Mouse (Mus musculus) neural tube, embryonic 12.5 days (tissue): Measurements from ENCODE around the gene Ccin. TPM values are rescaled to one million over a fixed set of nuclear protein-coding genes. Genes with fewer than 3 reads are reported as not detected.

Source experiments
- ATAC-seq: fragments of 200-750 bp; cut with Nextera tagmentation; 2 replicates; pipeline ENCODE4 v1.8.0; 2017; ENCODE audit warnings: low read depth, mild to moderate bottlenecking, moderate TSS enrichment, moderate library complexity; ENCODE audit not compliant: low FRiP score
- H3K27ac ChIP-seq: fragments of 300-500 bp; sonication (generic); 2 replicates; pipeline ENCODE4 v1.5.1; 2016
- H3K27me3 ChIP-seq: fragments of 300-500 bp; sonication (generic); replicated peaks from 2 replicates; pipeline ENCODE4 v1.6.1; 2016; ENCODE audit warnings: mild to moderate bottlenecking
- H3K36me3 ChIP-seq: fragments of 300-500 bp; sonication (generic); 2 replicates; pipeline ENCODE4 v1.6.1; 2016; ENCODE audit warnings: mild to moderate bottlenecking
- H3K4me1 ChIP-seq: fragments of 300-500 bp; sonication (generic); 2 replicates; pipeline ENCODE4 v1.6.1; 2016
- H3K4me2 ChIP-seq: fragments of 300-500 bp; sonication (generic); replicated peaks from 2 replicates; pipeline ENCODE4 v1.6.1; 2016; ENCODE audit warnings: mild to moderate bottlenecking
- H3K4me3 ChIP-seq: fragments of 300-500 bp; sonication (generic); 2 replicates; pipeline ENCODE4 v1.5.1; 2016
- H3K9ac ChIP-seq: fragments of 300-500 bp; sonication (generic); 2 replicates; pipeline ENCODE4 v1.6.1; 2016; ENCODE audit warnings: mild to moderate bottlenecking
- H3K9me3 ChIP-seq: fragments of 300-500 bp; sonication (generic); 2 replicates; pipeline ENCODE4 v1.6.1; 2016; ENCODE audit warnings: mild to moderate bottlenecking
- WGBS: fragments of 180-500 bp; shearing (Covaris S2); methylation state at CpG from one replicate; pipeline ENCODE4 v1.1.7; 2016; 5-methylcytosine and 5-hydroxymethylcytosine counted together
- polyA plus RNA-seq: library from polyadenylated mRNA; unstranded; fragments of >200 nt; fragmentation: Nextera tagmentation; extraction: Ambion mirVana; gene quantifications from 2 replicates; pipeline ENCODE4 v1.2.1, GENCODE M21; 2016

Gene Ccin
- polyA plus RNA-seq, 1 experiment from 2014 or later = not detected

DNA sequence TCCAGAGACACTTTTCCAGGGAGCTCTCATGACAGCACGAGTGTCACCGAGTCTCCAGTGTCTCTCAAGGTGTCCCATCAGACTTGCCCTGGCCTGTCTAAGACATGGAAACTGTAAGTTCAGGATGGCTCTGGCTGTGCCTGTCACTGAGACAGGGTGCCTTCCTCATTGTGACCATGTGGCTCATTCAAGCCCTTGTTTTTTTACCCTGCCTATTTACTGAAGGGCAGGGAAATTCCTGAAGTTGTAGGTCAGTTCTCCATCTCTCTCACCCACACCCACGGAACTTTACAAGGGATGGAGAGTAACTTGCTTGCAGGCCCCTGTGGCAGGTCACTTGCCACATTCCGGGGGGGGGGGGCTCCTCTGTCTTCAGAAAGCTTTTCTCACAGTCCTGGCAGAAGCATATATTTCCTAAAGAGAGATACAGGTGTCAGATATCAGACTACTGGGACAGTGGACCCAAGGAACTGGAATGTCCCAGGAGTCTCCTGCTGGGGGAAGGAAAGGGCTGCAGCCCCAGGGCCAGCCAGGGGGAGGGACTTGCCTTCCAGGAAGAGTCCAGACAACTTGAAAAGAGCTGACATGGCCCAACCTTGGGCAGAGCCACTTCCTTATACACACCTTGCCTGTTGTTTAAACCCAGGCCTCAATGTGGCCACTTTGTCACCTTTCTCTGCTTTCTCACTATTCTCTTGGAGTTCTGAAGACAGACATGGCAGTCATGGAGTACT, 18.2 kb upstream of the Ccin start:
- Histone ChIP-seq H3K36me3 (peaks cover 3% of the 10 kb centered on the region; the same call in 1 of the 2 replicates), H3K27me3 (no peaks in the 10 kb centered on the region)

DNA sequence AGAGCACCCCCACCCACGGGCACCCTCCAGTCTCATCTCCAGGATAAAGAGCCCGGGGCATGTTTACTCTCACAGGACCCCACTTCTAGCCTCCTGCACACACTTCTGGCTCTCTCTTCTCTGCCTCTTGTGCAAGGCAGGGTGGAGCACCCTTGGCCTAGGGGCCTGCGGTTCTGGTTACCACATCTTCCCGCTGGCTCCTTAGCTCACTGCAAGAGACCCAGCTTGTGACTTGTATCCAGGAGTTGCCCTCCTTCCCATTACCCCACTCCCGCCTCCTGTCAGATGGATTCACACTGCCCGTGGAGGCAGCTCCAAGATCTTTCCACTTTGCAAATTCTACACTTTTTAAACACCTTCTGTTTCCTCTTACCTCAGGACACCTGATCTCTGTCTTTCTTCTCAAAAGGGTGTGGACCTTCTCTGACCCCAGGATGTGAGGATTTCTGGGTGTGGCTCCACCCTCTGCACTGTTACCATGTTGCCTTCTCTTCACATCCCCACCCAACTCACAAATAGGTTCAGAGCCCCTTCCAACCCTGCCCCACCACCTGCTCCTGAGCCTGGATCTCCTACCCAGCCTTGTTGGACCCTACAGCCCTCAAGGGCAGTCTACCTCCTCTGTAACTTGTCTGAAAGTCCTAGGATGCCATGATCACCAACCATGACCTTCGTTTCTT, 17.3 kb upstream of the Ccin start:
- H3K36me3 ChIP-seq = peaks cover 3% of the 10 kb centered on the region; the same call in 1 of the 2 replicates
- WGBS = 85% methylated on average over 7 of the region's 7 CpGs
- ATAC-seq = no peak
- no peak overlapping the region for H3K9ac ChIP-seq
- no peaks in the 10 kb centered on the region for H3K27me3 ChIP-seq
- peaks cover 18% of the 10 kb centered on the region for H3K4me1 ChIP-seq
- H3K4me3 ChIP-seq = no peak overlapping the region
- no peak overlapping the region for H3K4me2 ChIP-seq
- H3K27ac ChIP-seq = no peak overlapping the region
- no peaks in the 10 kb centered on the region for H3K9me3 ChIP-seq

More for the DNA sequence above, 18.2 kb upstream of the Ccin start:
- Histone ChIP-seq H3K9ac (no peak overlapping the region), H3K4me2 (no peak overlapping the region), H3K27ac (no peak overlapping the region), H3K4me3 (no peak overlapping the region), H3K9me3 (no peaks in the 10 kb centered on the region), H3K4me1 (peaks cover 18% of the 10 kb centered on the region)
- ATAC-seq = no peak
- WGBS = 55% methylated on average over 4 of the region's 4 CpGs

DNA sequence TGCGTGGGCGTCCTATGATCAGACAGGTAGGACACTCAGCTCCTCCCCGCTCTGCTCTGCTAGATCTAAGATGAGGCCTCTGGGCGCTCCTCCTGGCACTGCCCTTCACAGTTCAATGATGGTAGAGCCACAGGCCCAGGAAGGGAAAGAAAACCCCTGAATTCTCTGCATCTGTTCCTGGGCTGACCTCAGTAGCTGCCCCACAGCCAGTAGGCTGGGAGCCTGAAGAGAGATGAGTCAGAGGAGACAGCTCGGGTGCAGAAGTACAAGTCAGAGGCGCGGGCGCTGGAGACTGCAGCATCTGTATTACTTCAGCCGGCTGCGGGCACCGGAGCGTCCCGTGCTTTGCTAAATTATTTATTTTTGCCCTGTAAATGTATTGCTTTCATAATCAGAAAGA, 14.6 kb upstream of the Ccin start:
- 61% methylated on average over 13 of the region's 13 CpGs for WGBS
- Histone ChIP-seq H3K27ac (no peak overlapping the region), H3K27me3 (no peaks in the 10 kb centered on the region), H3K4me2 (no peak overlapping the region), H3K4me1 (peaks cover 30% of the 10 kb centered on the region), H3K9me3 (no peaks in the 10 kb centered on the region), H3K36me3 (peaks cover 3% of the 10 kb centered on the region; the same call in 1 of the 2 replicates), H3K9ac (no peak overlapping the region), H3K4me3 (no peak overlapping the region)
- ATAC-seq = no peak

GRCm38 (mm10) chr4:43969373-43969772, 13.9 kb upstream of the Ccin start:
- peaks cover 30% of the 10 kb centered on the region for H3K4me1 ChIP-seq
- no peaks in the 10 kb centered on the region for H3K27me3 ChIP-seq
- peak; percentile 39 for ATAC-seq
- peaks cover 3% of the 10 kb centered on the region; the same call in 1 of the 2 replicates for H3K36me3 ChIP-seq
- no peaks in the 10 kb centered on the region for H3K9me3 ChIP-seq
- H3K9ac ChIP-seq = no peak overlapping the region
- H3K4me3 ChIP-seq = no peak overlapping the region
- 14% methylated on average over 4 of the region's 4 CpGs for WGBS
- H3K27ac ChIP-seq = no peak overlapping the region
- 0 out of 2 replicates have a peak overlapping the region, but pooled peaks have one; percentile 17 for H3K4me2 ChIP-seq

DNA sequence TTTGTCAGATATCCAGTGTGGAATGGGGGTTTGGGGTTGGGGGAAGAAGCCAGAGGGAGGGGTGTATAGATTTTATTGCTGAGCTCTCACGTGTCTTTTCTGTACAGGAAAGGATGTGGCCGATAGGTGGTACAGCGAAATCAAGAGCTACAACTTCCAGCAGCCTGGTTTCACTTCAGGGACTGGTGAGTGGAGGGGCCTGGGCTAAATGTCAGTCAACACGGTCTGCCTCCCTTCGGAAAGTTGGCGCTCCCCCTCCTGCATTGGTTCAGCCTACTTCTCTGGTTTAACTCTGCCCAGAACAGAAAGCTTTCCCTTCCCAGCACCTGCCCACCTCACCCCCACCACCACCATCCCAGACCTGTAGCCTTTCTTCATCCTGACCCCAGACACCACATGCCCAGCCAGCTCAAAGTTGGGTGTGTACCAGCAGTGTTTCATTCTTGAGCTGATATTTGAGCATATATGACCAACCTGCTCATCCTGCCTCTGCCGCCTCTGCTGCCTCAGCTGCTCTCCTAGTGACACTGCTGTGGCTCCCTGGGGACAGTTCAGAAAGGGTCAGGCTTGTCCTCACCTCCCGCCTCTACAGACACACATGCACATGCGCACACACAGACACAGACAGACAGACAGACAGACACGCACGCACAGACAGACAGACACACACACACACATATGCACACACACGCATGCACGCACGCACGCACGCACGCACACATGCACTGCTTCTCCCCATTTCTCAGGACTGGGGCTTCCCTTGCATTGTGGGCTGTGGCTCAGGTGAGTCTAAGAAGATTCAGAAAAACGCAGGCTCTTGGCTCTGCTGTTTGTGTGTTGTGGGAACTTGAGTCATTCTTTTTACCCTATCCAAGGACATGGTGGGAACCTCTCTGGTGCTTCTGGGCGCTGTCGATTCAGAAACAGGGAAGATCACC, 12.6 kb upstream of the Ccin start:
- Histone ChIP-seq H3K4me3 (no peak overlapping the region), H3K27me3 (no peaks in the 10 kb centered on the region), H3K4me1 (peaks cover 26% of the 10 kb centered on the region), H3K9me3 (no peaks in the 10 kb centered on the region), H3K27ac (no peak overlapping the region), H3K4me2 (no peak overlapping the region), H3K9ac (no peak overlapping the region), H3K36me3 (peaks cover 10% of the 10 kb centered on the region)
- ATAC-seq = no peak
- 87% methylated on average over 20 of the region's 20 CpGs for WGBS

- Histone ChIP-seq H3K27ac (peak overlapping the region; percentile 39; the same call in 1 of the 2 replicates), H3K36me3 (peaks cover 6% of the 10 kb centered on the region; the same call in 1 of the 2 replicates), H3K4me3 (no peak overlapping the region), H3K9ac (no peak overlapping the region), H3K27me3 (no peaks in the 10 kb centered on the region), H3K4me2 (peak overlapping the region; percentile 34; the same call in 1 of the 2 replicates), H3K4me1 (peaks cover 26% of the 10 kb centered on the region), H3K9me3 (no peaks in the 10 kb centered on the region)
- no peak for ATAC-seq
- WGBS = 70% methylated on average over 9 of the region's 9 CpGs
Measured at GRCm38 (mm10) chr4:43971541-43972136, 11.6 kb upstream of the Ccin start.

GRCm38 (mm10) chr4:43972137-43972591, 11.1 kb upstream of the Ccin start:
- no peak overlapping the region for H3K4me3 ChIP-seq
- H3K27me3 ChIP-seq = no peaks in the 10 kb centered on the region
- peak overlapping the region; percentile 39; the same call in 1 of the 2 replicates for H3K27ac ChIP-seq
- no peaks in the 10 kb centered on the region for H3K9me3 ChIP-seq
- H3K36me3 ChIP-seq = peaks cover 6% of the 10 kb centered on the region; the same call in 1 of the 2 replicates
- WGBS = 4% methylated on average over 8 of the region's 8 CpGs
- peaks cover 26% of the 10 kb centered on the region for H3K4me1 ChIP-seq
- peak overlapping the region; percentile 34; the same call in 1 of the 2 replicates for H3K4me2 ChIP-seq
- ATAC-seq = no peak
- H3K9ac ChIP-seq = no peak overlapping the region

GRCm38 (mm10) chr4:43973526-43973981, 9.7 kb upstream of the Ccin start:
- Histone ChIP-seq H3K4me2 (no peak overlapping the region), H3K9ac (no peak overlapping the region), H3K27me3 (no peaks in the 10 kb centered on the region), H3K27ac (no peak overlapping the region), H3K4me3 (no peak overlapping the region), H3K9me3 (no peaks in the 10 kb centered on the region), H3K4me1 (peaks cover 24% of the 10 kb centered on the region), H3K36me3 (peaks cover 10% of the 10 kb centered on the region)
- WGBS = 54% methylated on average over 4 of the region's 4 CpGs
- no peak for ATAC-seq

DNA sequence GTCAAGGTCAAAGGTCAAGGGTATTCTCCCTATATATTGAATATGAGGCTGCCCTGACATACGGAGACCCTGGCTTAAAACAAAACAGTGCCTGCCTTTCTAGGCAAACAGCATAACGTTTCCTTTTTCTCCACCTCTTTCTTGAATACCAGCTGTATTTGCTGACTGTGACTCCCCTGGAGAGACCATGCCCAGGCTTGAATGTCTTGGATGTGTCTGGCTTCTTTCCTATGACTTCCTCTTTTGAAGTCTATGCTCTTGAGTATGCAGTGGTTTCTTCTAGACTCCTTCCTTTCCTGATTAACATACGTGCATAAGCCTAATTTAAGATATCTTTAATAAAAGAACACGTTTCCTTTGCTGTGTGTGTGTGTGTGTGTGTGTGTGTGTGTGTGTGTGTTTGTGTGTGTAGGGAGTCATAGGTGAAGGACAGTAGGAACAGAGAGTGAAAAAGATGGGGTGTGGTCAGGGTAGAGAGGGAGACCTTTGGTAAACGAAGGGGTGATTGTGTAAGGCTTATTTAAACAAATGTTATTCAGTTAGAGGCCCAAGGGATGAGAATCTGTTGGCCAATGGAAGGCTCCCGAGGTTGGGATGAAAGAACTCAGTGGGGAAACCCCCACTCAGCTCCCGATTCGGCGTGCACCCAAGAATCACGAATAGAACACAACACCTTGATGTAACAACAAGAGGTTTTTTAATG, 8.2 kb upstream of the Ccin start:
- no peak overlapping the region for H3K27ac ChIP-seq
- H3K9ac ChIP-seq = no peak overlapping the region
- WGBS = 88% methylated on average over 10 of the region's 10 CpGs
- no peaks in the 10 kb centered on the region for H3K27me3 ChIP-seq
- H3K9me3 ChIP-seq = no peaks in the 10 kb centered on the region
- H3K4me3 ChIP-seq = no peak overlapping the region
- ATAC-seq = no peak
- H3K4me2 ChIP-seq = no peak overlapping the region
- H3K4me1 ChIP-seq = peaks cover 21% of the 10 kb centered on the region
- peaks cover 11% of the 10 kb centered on the region for H3K36me3 ChIP-seq

- Histone ChIP-seq H3K4me3 (no peak overlapping the region), H3K27me3 (no peaks in the 10 kb centered on the region), H3K4me2 (no peak overlapping the region), H3K9ac (no peak overlapping the region), H3K9me3 (no peaks in the 10 kb centered on the region), H3K4me1 (peaks cover 21% of the 10 kb centered on the region), H3K27ac (no peak overlapping the region), H3K36me3 (peaks cover 11% of the 10 kb centered on the region)
- no peak for ATAC-seq
- 84% methylated on average over 6 of the region's 6 CpGs for WGBS
Measured at GRCm38 (mm10) chr4:43976223-43976740, 7.0 kb upstream of the Ccin start.
